Mouse (Mus musculus) small intestine, adult 2 months (tissue): ENCODE measurements around the gene Slc1a3.

Experiments
- CTCF ChIP-seq: fragments of 200-500 bp; IDR thresholded peaks from 2 replicates; pipeline ENCODE4 v1.5.1; 2012; ENCODE audit warnings: low read depth, mild to moderate bottlenecking, control low read depth, inconsistent platforms, low read length, moderate library complexity, mixed read lengths; ENCODE audit not compliant: insufficient replicate concordance, insufficient read length; ENCODE audit errors: extremely low read depth
- POLR2A ChIP-seq: fragments of 200-500 bp; IDR thresholded peaks from 2 replicates; pipeline ENCODE4 v1.6.1; 2012; ENCODE audit warnings: low read depth, mild to moderate bottlenecking, control low read depth, inconsistent platforms, low read length, moderate library complexity

DNA sequence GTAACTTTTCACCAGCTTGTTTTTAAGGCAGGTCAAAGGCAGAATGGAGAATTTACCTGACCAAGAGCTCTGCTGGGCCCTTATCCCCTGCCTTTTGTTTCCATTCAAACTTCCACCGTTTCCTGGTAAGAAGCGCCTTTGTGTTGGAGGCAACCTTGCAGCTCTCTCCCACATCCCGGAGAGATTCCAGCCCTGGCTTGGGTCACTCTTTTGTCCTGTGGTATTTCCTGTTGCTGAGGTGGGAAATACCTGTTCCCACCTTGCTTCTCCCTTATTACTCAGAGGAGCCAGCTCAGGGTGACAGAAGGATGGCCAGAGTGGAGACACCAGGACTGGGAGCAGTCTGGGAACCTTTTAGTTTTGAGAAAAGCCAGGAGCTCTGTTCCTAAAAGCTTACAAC, 12.6 kb downstream of the Slc1a3 start:
- TF ChIP-seq POLR2A, result no peak
- no peak for TF ChIP-seq CTCF
